Mouse (Mus musculus) cortical plate, adult 2 months (tissue): ENCODE results near the gene Stab2. TPM values are rescaled to one million over a fixed set of nuclear protein-coding genes. Genes with fewer than 3 reads are reported as not detected.

Source experiments
- H3K27ac ChIP-seq: fragments of 200-500 bp; 2 replicates; pipeline ENCODE4 v1.5.1; 2012; ENCODE audit warnings: low read length, control low read depth, inconsistent platforms; ENCODE audit not compliant: insufficient read depth
- H3K4me1 ChIP-seq: fragments of 200-500 bp; 2 replicates; pipeline ENCODE4 v1.6.1; 2011; ENCODE audit warnings: low read length; ENCODE audit not compliant: control insufficient read depth, insufficient read depth
- H3K4me3 ChIP-seq: fragments of 200-500 bp; 2 replicates; pipeline ENCODE4 v1.5.1; 2011; ENCODE audit warnings: mild to moderate bottlenecking, low read length, control low read depth; ENCODE audit not compliant: insufficient read depth
- CTCF ChIP-seq: fragments of 200-500 bp; IDR thresholded peaks from 2 replicates; pipeline ENCODE4 v1.5.1; 2011; ENCODE audit warnings: mild to moderate bottlenecking, control low read depth, low read length; ENCODE audit not compliant: insufficient read depth; ENCODE audit errors: extremely low read depth
- POLR2A ChIP-seq: fragments of 200-500 bp; IDR thresholded peaks from 2 replicates; pipeline ENCODE4 v1.6.1; 2011; ENCODE audit warnings: mild to moderate bottlenecking, low read length, control low read depth; ENCODE audit not compliant: insufficient read depth; ENCODE audit errors: extremely low read depth
- polyA plus RNA-seq: library from polyadenylated mRNA; depleted of rRNA; stranded (reverse); fragments of >200 nt; gene quantifications from 2 replicates; pipeline ENCODE4 v1.2.3, GENCODE M21; 2012; rRNA removed

Stab2 gene
- polyA plus RNA-seq, 1 experiment: 0.23 TPM

DNA sequence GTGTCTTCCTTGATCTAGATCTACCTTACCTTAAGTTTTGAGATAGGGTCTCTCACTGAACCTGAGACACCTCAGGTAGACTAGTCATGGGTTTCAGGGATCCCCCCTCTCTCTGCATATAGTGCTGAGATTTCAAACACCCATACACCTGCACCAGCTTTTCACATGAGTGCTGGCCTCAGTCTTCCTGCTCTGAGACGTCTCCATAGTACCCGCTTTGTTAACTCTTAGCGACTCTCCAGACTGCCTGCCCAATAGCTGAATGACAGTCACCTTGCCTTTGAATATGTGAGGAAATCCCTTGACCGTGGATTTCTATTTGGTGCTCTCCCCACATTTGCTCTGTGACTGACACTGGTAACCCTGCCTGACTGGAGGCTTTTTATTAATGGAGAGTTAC is 213.6 kb downstream of the Stab2 start:
- no peak overlapping the region for H3K4me3 ChIP-seq
- H3K4me1 ChIP-seq: peaks cover 8% of the 10 kb centered on the region
- TF ChIP-seq POLR2A (no peak), CTCF (no peak)
- 0 out of 2 replicates have a peak overlapping the region, but pooled peaks have one; percentile 9 for H3K27ac ChIP-seq

- no peak for TF ChIP-seq POLR2A
- TF ChIP-seq CTCF: no peak
- H3K27ac ChIP-seq: no peak overlapping the region
- H3K4me3 ChIP-seq: no peak overlapping the region
- H3K4me1 ChIP-seq: peaks cover 8% of the 10 kb centered on the region
Observed at GRCm38 (mm10) chr10:86793509-86793951, 214.3 kb downstream of the Stab2 start.

DNA sequence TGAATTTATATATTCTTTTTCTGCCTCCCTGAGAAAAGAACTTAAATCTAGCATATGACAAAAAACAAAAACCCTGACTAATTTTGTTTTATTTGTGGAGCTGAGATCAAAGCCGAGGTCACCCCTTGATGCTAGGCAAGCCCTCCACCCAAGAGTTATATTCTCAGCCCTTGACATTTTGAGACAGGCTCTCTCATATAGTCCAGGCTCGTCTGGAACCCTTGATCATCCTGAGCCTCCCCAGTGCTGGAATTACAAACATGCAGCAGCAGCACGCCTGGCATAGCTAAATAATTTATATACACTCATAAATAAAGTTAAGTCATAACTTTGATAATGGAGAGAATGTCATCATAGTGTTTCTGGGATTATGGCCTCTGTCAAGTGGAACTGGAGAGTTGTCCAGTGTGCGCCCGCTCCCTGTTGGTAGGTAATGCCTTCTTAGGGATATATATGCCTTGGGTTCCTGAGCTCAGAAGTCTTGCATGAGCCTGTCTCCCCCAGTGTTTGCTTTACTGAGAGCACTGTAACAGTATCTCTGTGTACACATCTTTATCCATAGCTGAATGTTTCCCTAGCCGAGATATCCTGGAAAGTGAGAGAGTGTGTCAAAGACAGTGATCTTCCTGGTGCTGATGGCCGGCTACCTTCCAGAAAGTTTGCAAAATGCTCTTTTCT is 216.2 kb downstream of the Stab2 start:
- Histone ChIP-seq H3K4me3 (no peak overlapping the region), H3K4me1 (peaks cover 15% of the 10 kb centered on the region), H3K27ac (no peak overlapping the region)
- TF ChIP-seq CTCF: no peak
- no peak for TF ChIP-seq POLR2A

Other genes with a start within 250 kb of the Stab2 start
- not detected in 2 replicates for gene Gm49358, start 244.1 kb downstream of the Stab2 start, polyA plus RNA-seq
- gene Nt5dc3, start 229.0 kb downstream of the Stab2 start, polyA plus RNA-seq: 49.3 and 54.6 TPM in 2 replicates
- gene 1700113H08Rik, start 50.0 kb upstream of the Stab2 start, polyA plus RNA-seq: not detected in 2 replicates